Mouse (Mus musculus) neural tube, postnatal 0 days (tissue): ENCODE data around the gene Tubgcp5. TPM values are rescaled to one million over a fixed set of nuclear protein-coding genes. Genes with fewer than 3 reads are reported as not detected.

Experiments used
- polyA plus RNA-seq: library from polyadenylated mRNA; unstranded; fragments of >200 nt; fragmentation: Nextera tagmentation; extraction: Ambion mirVana; gene quantifications from 2 replicates; pipeline ENCODE4 v1.2.1, GENCODE M21; 2015

The Tubgcp5 gene
- polyA plus RNA-seq: 21.3 and 22.7 TPM in 2 replicates

DNA sequence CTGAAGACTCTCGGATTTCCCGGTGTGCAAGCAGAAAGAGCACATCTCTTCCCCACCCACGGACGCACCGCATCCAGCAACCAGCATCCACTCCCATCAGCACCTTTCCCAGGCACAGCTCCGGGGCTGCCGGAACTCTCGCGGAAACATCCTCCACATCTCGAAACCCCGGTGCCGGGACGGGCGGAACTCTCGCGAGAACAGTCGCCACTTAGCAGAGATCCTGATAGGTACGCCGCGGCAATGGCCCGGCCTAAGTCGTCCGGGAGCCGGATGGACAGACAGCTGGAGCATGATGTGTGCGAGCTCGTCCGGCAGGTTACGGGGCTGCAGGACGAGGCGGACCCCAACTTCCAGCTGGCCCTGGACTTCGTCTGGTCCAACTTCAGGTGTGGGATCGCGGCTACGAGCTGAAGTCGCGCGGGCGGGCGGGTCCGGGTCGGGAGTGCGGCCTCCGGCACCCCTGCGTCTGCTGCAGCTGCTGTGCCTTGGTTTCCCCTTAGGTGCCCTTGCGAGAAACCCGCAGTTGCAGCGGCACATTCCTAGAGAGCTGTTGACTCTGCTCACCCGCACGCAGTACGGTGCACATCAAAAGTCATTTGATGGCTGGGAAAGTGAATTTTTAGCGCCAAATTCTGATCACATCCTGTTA is at the start of gene Tubgcp5:
Gene Tubgcp5, plus strand, starts transcription at position 203 of the 652 bp plus-strand sequence.

DNA sequence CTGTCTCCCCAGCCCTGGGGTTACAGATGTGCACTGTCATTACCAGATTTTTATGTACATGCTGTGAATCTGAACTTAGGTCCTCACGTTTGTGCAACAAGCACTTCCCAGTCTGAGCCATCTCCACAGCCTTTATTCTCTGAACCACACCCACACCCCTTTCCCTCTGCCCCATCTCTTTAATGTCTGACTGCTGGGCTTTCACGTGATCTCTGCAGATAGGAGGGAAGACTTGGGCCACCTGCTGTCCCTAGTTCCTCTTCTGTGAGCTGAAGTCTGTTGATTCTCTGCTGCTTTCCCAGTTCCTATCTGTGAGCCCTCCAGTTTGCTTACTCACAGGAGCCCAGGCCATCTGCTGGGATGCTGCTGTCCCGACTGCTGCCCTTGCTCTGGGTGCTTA is 26.0 kb upstream of the Tubgcp5 start, which contains the start of gene Siglech:
Gene Siglech, plus strand, starts transcription at position 253 of the 400 bp plus-strand sequence.

DNA sequence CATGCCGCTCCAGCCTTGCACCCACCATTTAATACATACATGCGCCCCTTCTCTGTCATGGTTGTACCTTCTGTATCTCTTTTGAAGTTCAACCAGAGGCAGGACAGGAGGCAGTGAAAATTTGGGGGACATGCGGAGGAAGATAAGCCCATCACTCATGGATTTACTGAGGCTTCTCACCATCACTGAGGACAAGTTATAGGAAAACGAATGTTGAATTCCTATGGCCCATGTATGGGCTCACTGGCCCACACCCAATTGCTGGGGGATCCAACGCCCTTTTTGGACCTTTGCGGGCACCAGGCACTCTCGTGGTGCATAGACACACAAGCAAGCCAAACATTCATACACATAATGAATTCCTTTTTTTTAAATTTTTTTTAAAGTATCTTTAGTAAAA is 47.5 kb downstream of the Tubgcp5 start, which contains the start of gene Cyfip1:
Gene Cyfip1, plus strand, starts transcription at position 301 of the 400 bp plus-strand sequence.

Other genes with a start within 250 kb of the Tubgcp5 start
- 3.3 and 5.1 TPM in 2 replicates for gene Siglech, start 26.0 kb upstream of the Tubgcp5 start, polyA plus RNA-seq
- 49.8 and 52.0 TPM in 2 replicates for gene Cyfip1, start 47.6 kb downstream of the Tubgcp5 start, polyA plus RNA-seq
- 35.0 and 38.2 TPM in 2 replicates for gene Nipa2, start 168.3 kb downstream of the Tubgcp5 start, polyA plus RNA-seq
- 27.8 and 30.0 TPM in 2 replicates for gene Nipa1, start 225.8 kb downstream of the Tubgcp5 start, polyA plus RNA-seq